Mouse (Mus musculus) G1E (cell line): ENCODE data around the gene Suv39h2.

Experiments
- CTCF ChIP-seq: IDR thresholded peaks from 2 replicates; pipeline ENCODE4 v1.5.1; 2012; ENCODE audit warnings: low read depth, low read length, inconsistent platforms, mixed read lengths
- GATA2 ChIP-seq: IDR thresholded peaks from 2 replicates; pipeline ENCODE4 v1.6.1; 2012; ENCODE audit warnings: low read depth, low read length, inconsistent platforms, borderline replicate concordance
- POLR2AphosphoS5 ChIP-seq: IDR thresholded peaks from 2 replicates; pipeline ENCODE4 v1.6.1; 2012; ENCODE audit warnings: low read depth, low read length, inconsistent platforms; ENCODE audit not compliant: insufficient replicate concordance

- TF ChIP-seq CTCF (no peak), GATA2 (no peak), POLR2AphosphoS5 (no peak)
These were observed at the start of gene Suv39h2 for GRCm38 (mm10) chr2:3474861-3475283.
